Mouse (Mus musculus) A20 (cell line): Measurements from ENCODE around the gene Fxyd6.

Source experiments
- DNase-seq: peaks from one replicate; pipeline ENCODE4 v3.0.0-alpha.2; 2011; ENCODE audit warnings: low read depth, low spot score

Gene Fxyd6

DNA sequence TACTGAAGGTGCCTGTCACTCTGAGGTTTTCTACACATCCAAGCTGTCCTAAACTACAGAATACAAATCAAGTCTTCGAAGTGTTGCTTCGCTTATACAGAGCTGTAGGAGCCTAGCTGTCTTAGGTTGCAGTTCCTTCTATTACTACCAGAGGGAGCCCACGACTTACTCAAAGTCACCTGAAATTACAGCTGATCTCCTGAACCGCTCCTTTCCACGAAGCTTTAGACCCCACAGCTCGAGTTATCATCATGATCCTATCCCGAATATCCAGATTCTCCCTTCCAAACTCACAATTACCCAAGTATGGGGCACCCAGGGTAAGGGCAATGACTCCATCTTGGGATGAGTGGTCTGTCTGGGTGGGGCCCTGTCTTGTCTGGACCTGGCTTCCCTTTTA lies 41.8 kb downstream of the Fxyd6 start:
- DNase-seq = peak; percentile 70

DNA sequence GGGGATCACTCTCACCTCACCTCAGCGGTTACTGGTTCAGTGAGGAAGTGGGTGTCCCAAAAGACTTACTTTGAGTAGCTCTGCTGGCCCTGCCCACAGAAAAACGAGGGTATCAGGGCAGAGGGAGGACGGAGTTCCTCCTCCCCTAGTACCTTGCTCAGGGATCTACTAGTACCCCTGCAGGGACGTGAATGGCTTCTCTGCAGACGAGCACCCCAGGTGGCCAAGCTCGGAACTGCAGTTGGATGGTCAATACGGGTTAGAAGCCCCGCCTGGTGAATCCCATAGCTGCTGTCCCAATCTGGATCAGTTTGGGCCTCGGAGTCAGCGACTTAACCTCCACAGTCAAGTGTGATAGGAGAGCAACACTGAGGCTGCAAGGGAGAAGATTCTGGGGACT lies 42.3 kb downstream of the Fxyd6 start:
- DNase-seq = peak; percentile 85

DNA sequence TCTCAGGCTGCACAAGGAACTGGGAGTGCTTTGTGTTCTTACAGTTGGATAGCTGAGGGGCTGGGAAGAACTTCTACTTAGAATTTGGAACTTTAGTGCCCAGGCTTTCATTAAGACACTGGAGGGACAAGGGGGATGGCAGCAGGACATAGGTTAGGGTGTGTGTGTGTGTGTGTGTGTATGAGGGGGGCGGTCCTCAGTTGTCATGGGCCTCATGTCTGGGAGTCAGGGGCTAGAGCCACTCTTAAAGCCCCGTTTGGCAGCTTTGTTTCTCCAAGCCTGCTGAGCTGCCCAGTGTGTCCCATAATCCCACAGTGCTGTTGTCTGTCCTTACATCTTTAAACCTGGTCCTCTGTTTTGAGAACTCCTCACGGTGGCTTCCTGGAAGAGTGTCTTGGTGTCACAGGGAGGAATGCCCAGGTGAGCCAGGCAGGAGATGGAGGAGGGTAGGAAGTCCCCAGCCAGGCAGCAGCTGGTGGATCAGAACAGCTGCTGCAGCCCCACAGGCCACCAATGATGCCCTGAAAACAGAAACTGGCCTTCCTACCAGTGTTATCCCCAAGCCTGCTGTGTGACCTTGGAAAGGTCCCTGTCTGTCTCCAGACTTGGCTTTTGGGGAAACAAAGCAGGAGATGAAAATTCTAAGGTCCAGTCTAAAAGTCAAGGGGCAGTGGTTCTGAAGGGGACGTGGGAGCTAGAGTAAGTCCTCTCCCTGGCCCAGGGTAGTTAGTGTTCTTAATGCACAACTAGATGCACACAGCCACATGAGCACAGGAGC lies 42.9 kb downstream of the Fxyd6 start:
- DNase-seq = no peak

DNA sequence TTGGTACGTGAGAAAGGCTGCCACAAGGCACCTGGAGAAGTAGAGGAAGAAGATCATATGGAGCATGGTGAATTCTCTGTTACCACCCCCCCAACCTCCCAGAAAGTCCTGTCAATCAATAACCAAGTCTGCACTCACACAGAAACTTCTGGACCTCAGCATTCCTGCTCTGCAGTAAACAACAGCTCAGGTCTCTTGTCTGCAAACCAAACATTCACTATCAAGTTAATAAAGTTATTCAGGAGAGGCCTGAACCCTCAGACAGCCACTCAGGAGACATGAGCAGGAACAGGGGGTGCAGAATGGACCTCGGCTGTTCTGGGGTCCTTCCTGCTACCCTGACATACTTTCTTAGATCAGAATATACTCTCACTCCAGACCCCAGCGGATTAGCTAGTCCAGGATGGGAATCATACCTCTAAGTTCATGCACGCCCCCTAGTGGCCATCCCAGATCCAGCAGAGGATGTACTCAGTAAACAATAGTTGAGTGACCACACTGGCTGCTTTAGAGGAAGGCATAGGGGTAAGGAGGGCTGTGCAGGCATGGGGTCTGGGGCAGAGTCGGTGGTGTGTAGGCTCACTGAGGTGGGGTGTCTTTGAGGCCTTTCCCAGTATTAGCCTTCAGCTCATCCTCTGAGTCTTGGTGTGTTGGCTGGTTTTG lies 43.6 kb downstream of the Fxyd6 start:
- DNase-seq = peak; percentile 57

DNA sequence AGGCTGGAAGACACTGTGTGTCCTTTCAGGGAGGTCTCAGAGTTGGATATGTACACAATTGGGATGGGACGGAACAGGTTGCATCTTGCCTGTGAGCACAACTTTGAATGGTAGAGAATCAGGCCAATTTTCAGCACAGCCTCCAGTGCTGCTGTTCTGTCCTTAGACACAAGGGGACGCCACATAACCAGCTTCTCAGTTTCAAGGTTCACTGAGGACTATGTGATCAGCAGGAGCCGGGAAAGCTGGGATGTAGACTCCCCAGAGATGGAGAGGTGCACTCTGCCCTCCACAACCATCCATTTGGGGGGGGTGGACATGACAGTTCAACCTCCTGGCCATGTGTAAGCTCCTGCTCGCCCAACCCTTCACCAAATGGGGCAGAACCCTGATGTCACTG lies 45.9 kb downstream of the Fxyd6 start:
- peak; percentile 60 for DNase-seq

DNA sequence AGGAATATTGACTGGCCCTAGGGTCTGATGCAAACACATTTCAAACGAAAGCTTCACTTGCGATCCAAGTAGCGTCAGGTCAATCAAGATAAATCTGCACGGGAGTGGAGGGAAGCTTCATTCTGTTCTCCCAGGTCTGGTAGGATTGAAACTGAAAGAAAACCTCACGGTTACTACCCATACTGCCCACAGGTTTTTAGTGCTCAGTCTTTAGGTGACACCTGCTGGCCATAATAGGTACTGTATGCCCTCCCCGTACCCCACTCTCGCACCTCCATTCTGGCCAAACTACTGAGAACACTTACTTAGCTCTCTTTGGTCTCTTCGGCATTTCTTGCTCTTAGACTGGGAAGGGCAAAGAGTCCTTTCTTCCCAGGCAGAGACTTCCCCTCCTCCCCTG lies 47.3 kb downstream of the Fxyd6 start:
- peak; percentile 85 for DNase-seq

DNA sequence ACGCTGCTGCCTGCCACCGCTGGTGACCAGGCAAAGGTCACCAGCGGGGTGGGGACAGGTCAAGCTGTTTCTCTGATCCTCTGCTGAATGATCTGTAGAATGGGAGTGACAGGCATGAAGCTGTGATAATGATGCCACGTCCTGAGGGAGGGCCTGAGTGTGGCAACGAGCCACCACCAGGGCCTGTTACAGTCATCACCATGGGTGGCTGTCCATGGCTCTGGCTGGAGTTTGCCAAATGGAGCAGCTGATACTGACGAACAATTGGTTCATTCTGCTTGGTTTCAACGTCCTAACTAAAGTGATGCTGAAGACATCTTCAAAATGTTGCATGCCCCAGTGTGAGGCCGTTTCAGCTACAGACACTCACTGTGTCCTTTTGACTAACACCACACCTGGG lies 48.3 kb downstream of the Fxyd6 start:
- DNase-seq = no peak

DNA sequence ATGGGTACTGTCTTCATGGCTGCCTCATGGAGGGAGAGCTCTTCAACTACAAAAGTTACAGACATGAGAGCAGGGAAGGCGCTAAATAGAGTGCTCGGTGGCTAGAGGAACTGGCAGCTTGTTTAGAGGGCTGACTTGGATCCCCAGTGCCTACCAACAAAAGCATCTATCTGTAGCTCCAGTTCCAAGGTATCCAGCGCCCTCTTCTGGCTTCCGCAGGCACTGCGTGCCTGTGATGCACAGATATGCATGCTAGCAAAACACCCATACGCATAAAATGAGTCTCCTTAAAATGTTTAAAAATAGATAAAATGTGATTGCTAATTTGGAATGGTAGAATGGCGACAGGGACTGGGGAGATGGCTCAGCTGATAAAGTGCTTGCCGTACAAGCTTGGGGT lies 51.2 kb downstream of the Fxyd6 start:
- peak; percentile 51 for DNase-seq

DNA sequence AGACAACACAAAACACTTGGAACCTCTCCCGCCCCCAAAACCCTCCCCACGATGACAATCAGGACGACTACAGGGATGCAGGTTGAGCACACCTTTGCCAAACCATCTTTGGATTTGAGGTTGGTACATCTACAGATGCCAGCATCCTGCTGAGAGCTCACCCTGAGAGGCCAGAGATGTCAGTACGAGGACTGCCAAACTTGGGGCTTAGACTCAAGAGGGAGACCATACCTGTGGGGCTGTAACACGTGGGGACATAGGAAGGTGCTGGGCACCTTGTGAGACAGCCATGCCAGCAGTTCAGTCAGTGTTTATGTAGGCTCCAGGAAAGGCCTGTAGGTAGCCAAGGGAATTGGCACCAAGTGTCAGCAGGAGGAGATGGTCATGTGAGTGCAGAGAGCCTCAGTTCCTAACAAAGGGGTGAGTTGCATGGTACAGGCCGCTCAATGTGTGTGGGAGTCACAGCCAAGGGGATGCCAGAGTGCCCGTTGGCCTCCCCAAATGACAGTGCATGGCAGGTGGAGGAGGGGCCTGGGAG lies 52.8 kb downstream of the Fxyd6 start:
- DNase-seq = no peak

DNA sequence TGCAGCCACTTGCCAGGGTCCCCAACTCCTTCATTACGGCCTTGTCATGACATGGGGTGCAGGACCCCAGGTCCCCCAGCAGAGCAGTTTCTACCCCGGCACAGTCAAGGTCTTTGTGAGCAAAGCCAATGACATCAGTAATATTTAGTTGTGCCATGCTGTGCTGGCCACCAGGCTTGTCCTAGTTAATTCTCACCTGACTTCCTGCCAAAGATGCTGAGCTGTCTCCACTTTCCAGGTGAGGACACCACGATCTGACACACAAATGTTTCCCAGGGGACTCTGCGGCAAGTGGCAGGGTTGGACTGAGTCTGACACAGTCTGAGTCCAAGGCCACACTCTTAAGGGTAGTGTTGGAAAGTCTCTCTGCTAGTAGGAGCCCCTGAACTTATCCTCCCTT lies 56.5 kb downstream of the Fxyd6 start, which contains the start of gene Dscaml1:
Gene Dscaml1 (plus strand): TSS at position 173 of the 400 bp plus-strand sequence.
- no peak for DNase-seq

DNA sequence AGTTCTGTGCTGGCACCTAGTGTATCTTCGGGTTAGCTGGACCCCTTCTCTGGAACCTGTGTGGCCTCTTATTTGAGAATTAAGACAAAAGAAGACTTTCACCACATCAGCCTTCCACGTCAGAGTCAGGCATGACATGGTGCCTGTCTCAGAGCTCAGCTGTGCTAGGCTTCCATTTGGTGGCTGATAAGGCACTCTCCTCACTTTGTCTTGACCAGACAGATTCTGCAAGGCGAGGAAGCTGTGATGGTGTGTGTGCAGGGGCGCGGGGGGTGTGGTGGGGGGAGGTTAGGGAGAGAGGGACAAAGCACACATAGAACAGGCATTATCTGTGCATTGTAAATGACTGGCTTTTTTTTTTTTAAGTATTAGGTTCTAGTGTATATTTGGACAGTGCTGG lies 59.4 kb downstream of the Fxyd6 start:
- DNase-seq = no peak

DNA sequence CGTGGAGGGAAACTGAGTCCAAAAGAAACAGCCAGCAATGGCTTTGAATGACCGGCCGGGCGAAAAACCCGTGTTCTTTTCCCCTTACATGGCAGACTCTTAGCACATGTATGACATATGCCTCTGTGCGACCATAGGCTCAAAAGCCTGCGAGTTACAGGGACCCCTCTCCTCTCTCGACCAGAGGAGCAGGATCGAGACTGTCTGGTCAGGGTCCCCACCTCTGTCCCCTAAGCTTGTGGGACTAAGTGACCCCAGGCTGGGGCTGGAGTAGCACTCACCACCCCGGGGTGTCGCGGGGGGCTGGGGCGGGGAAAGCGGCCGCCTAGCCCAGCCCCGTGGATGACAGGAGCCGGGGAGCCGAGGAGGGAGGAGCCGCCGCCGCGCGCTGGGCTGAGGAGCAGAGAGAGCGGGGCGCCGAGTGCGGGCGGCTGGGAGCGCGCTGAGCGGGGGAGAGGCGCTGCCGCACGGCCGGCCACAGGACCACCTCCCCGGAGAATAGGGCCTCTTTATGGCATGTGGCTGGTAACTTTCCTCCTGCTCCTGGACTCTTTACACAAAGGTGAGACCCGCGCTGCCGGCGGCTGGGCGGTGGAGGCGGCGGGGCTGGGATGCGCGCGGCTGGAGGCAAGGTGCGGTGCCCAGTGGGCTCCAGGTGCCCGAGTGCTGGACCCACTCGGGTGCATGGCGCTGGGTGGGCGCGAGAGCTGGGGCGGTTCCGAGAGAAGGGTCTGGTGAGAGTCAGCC lies 60.1 kb downstream of the Fxyd6 start:
- DNase-seq = no peak

DNA sequence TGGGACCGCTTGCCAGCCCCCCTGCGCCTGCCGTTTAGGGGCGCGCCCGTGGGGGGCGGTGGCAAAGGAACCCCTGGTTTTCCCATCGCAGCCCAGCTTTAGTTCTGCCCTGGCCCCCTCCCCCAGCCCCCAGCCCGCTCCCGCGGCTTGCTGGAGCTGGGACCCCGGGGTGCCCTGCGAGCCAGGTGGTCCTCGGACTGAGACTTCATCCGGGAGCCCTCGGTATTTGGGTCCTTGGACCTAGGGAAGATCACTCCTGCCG lies 60.6 kb downstream of the Fxyd6 start:
- DNase-seq = no peak

DNA sequence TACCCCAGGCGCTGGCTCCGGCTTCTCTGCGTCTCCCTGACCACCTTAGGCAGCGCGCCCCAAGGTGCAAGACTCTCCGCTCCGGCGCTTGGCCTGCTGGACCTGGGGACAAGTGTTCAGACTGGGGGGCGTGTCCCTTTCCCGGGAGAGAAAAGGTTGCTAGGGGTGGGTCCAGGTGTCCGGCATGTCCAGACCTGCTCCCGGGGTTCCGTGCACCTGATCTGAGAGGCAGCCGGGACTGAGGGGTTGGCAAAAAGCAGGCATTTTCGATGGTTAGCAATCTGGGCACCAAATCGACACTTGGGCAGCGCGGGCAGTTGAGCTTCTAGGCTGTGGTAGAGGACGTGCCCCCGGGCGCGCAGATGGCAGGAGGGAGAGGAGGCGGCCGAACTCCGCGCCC lies 61.2 kb downstream of the Fxyd6 start:
- DNase-seq = no peak

DNA sequence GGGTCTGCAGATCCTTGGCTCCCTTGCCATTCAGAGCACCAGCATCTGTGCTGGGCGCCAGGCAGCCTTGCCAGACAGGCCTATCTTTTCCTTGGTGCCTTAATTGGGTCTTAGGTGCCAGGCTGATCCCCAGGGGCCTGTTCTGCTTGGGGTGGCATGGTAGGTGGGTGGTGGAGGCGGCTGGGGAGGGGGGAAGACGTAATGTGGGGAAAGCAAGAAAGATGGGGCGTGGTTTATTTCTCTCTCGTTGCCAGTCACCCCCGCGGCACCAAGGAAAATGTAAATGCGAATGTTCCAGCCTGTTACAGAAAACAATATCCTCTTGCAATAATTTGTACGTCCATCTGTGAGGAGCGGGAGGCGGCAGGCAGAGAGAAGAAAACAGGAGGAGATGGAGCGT lies 62.7 kb downstream of the Fxyd6 start:
- no peak for DNase-seq

DNA sequence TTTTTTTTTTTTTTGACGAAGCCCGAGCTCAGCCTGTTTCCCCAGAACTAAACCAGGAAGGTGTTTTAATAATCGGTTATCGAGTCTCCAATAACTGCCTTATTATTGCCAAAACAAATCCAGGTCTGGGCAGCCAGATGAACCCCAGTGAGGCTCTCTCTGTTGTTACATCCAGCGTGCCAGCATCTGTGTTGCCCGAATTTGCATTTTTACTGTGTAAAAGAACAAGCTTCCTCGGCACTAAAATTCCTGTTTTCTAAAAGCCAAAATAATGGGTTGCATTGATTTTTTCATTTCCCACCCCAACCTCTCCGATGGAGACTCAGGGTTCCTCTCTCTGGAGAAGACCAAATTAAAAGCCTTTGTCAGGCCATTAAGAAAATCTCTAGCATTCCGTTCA lies 63.1 kb downstream of the Fxyd6 start:
- DNase-seq = no peak

DNA sequence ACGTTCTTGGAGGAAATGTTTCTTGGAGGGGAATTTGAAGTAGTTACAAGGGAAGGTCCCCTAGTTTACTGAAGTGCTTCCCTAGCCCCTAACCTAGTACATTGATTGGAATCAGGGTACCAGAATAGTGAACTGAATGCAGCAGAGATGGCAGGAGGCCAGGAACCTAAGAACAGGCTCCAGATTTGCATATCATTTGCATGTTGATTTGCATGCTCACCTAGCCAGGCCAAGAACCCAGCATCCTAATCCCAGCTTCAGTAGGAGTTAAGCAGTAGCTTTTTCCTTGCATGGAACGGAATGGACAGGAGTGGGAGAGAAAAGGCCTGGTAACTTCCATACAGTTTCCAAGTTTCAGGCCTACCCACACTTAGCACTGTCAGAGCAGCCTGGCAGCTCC lies 64.2 kb downstream of the Fxyd6 start:
- no peak for DNase-seq

DNA sequence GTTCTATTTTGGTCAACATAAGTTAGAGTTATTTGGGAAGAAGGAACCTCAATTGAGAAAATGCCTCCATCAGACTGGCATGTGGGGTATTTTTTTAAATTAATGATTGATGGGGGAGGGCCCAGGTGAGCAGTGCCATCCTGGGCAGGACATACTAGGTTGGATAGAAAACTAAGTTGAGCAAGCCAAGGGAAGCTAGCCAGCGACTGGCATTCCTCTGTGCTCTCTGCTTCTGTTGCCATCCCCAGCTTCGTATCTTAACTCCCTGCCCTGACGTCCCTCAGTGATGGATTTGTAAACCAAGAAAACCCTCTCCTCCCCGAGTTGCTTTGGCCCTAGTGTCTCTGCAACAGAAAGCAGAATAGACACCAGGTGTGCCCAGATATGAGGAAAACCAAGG lies 69.0 kb downstream of the Fxyd6 start:
- no peak for DNase-seq

DNA sequence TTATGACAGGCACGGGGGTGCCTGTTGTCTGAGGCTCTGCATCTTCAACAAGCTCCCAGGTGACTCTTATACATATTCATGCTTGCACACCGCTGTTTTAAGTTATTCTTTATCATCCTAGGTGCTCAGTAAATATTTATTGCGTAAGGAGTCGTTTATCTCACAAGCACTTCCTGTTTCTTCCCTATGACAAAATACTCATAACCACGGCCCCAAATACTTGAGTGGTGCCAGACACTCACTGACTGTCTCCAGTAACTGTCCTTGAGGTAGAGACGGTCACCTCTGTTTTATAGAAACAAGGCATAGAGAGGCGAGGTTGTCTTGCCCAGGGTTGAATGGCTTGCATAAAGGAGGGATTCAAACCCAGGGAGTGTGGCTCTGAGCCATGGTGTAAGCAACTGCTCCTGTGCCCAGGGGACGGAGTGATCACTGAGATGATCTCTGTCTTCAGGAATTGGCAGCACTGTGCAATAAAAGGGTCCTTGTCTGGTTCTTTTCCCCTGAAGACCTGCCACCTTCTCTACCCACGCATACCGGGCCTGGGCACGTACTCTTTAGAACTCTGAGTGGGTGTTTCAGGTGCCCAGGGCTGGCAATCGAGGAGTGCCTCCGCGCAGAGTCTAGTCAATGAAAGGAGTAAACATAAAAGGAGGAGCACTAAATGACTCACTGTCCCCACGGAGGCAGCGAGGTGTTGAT lies 70.2 kb downstream of the Fxyd6 start:
- DNase-seq = no peak

DNA sequence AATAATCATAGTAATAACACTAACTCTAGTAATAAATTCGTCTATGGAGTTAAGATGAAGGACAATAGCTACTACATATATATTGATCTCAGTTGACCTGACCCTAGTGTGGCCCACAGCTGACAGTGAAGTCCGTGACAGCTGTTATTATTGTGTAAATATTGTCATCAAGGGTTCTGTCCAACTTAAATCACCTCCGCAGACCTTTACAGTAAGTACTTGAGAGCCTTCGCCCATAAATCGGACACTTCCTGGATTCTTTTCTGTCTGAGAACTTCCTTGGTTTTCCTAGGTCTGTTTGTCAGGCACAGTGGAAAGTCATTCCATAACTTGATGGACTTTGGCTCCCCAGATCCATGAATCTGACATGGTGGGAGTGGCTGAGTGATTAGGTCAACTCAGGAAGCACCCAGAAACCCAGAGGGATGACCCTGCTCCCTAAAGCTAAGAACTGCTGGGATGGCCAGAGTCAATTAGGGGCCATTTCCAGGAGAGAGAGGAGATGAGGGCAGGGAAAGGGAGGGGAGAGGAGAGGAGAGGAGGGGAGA lies 74.3 kb downstream of the Fxyd6 start:
- DNase-seq = no peak
